Mouse (Mus musculus): ENCODE measurements around the gene Plcg2.

Plcg2 gene

GRCm38 (mm10) chr8:117488246-117489005 lies 9.7 kb upstream of the Plcg2 start:
- no peak for DNase-seq

DNA sequence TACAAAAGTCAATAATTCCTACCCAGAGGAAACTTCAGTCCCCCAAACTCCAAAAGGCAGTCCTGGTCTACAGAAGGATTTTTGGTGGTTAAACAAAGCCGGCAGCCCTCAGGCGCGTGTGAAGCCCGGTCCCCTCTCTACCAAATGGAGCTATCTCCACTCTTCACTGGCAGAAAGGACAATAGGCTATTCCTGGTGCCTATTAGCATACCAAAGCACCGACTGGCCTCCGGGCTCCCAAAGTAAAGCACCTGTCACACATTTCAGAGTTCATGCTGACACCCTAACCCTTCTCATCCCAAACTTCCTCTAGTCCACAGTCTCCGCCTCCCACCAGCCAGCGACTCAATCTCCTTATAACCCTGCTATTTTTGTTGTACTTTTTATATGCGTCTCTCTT lies 4.5 kb upstream of the Plcg2 start:
- no peak for DNase-seq

GRCm38 (mm10) chr8:117494874-117495273 lies 3.2 kb upstream of the Plcg2 start:
- no peak for DNase-seq

DNA sequence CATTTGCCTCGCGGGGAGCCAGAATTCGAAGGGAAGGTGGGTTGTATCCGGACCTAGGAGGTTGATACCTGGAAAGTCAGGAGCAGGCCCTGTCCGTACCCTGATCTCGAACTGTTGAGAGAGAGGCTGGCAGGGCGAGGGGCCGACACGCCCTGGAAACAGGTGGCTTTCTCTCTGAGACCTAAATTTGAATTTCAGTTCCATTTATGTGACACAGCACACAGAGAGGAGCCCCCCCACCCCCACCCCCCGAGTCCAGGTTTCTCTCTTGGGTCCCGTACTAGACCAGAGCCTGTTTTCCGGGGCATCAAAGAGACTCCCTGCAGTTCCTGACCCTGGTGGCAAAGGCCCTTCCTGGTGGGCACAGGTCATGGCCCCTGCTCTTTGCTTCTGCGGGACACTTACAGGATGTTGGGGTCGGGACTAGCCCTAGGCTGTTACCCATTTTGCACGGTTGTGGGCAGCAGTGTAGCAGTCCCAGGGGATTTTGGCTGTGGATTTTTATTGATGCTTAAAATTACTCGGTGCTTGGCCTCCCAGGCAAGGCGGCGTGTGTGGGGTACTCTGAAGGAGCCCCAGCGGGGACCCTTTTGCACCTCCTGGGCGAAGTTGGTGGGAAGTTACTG lies 937 bp downstream of the Plcg2 start:
- no peak for DNase-seq

DNA sequence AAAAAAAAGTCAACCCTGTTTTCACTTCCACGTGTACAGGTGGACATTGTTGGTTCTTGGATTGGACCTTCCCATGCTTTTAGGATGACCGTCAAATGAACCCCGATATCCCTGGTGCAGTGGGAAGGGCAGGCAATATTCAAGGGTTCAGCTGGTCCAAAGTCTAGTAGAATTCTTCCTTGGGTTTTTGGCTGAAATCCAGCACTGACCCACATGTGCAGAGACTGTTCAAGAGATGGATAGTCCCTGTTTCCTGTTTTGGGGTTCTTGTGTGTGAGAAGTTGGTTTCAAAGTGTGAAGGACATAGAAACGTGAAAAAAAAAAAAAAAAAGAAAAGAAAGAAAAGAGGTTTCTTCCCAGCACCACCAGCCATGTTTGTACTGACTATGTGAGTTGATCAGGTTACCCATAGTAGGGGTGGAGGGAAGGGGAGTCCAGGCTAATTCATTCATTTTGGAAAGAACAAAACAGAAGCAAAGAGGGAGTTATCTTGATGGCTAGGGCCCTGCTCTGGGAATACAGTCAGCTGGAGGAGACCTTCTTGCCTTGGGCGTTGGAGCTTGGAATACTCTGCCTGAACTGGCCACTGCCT lies 2.2 kb downstream of the Plcg2 start:
- no peak for DNase-seq

- no peak for DNase-seq
Measured at GRCm38 (mm10) chr8:117501323-117501722, 3.2 kb downstream of the Plcg2 start.

- DNase-seq = no peak
Measured at GRCm38 (mm10) chr8:117503405-117504069, 5.4 kb downstream of the Plcg2 start.

DNA sequence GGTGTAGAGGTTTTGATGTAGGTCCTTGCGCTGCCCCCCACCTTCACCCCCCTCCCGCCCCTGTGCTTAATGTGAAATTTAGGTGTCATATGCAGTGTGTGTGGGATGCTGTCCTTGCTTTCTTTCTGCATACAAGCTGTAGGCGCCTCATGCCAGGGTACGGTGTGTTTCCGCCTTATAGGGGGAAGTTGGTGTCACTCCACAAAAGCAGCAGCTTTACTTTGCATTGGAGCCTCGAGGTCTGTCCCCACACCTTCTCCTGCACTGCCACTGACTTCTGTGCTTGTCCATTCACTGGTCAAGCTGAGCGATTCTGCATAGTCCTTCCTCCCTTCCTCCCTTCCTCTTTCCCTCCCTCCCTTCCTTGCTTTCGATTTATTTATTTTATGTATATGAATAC lies 9.6 kb downstream of the Plcg2 start:
- no peak for DNase-seq

DNA sequence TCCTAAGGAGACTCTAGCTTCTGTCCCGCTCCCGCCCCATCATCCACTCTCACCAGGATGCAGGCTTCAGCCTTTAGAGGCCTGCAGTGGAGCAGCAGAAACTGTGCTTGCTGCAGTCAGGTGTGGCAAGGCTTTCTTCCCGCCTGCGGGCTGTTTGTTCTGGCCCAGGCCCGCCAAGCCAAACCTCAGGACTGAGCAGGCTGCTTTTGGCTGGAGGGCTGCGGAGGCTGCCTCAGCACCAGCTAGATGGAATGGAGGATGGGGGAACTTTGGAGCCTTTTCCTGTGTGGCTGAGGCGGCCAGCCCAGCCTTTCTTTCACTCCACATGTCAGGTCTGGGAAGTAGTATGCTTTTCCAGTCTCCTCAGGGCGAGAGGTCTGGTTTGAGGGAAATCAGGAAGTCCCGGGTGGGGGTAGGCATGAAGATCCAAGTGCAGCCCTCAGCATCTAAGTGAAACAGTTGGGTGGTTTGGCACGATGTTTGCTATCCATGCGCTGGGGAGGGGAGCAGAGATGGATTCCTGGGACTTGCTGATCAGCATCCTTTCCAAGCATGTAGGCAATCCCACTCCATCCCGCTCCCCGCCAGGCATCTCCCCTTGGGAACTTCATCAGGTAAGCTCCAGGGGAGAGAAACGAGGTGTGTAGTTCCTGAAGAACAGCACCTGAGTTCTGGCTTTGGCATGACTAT lies 18.9 kb downstream of the Plcg2 start:
- DNase-seq = no peak

DNA sequence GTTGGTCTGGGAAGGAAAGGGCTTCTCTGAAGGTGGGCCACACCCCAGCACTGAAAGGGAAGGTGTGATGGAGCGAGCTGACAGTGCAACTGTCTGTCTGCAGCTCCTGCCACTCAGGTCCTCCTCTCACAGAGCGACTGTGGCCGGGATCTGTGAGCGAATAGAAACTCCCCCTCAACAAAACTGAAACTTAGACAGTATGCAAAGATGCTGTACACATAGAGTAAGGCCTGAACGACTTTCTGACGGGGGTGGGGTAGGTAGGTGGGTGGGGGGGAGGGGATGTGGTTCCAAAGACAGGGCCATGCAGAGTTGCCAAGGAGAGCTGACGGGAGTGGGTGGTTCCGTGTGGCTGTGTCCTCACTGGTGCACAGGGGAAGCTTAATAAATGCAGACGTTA lies 19.8 kb downstream of the Plcg2 start:
- no peak for DNase-seq

GRCm38 (mm10) chr8:117518873-117519272 lies 20.8 kb downstream of the Plcg2 start:
- no peak for DNase-seq

DNA sequence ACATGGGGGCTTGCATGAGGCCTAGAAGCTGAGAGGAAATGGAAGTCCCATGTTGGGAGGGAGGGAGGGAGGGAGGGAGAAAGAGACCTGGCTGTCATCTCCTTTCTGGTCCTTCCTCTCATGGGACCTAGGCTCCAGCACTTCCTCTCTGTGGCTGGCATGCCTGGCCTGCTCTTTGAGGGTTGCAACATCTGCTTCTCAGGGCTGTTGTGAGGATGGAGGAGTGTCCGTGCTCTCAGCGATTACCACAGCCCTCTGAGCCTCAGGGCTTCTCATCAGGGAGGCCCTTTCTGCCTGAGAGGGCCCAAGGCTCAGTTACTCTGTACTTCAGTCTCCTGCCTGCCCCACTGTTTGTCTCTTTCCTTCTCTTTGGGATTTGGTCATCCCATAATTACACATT lies 28.1 kb downstream of the Plcg2 start:
- peak; percentile 31 for DNase-seq

DNA sequence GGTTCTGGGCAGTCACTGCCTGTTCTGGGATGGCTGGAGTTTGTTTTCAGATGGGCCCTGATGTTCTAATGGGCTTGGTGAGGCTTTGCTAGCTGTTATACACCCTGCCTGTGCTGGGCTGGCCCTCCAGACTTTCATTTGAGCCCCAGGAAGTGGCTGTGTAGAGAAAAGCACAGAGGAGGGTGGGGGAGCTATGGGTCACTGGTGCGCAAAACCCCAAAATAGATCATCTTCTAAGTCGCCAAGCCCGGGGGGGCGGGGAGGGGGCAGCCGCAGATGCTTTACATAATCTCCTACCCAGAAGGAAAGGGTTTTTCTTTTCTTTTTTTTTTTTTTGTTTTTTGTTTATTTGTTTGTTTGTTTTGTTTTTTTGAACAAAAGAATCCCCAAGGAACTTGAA lies 29.9 kb downstream of the Plcg2 start:
- no peak for DNase-seq

DNA sequence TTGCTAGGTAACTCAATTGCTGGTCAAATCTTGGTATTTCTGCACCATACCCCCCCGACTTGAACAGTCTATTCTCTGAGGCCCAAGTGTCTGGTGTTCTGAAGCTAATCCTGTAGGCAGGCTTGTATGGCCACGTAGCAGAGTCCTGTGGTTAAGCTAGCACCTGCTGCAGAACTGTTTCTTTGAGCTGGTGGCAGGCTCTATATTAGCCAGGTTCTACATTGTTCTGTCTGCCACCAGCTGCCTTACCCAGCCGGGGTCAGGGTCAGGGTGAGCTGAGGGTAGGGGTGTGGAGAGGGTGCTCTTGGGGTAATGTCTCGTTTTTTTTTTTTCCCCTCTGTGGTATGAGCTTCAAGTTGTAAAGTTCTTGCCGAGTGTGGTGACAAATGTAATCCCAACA lies 31.1 kb downstream of the Plcg2 start:
- no peak for DNase-seq

DNA sequence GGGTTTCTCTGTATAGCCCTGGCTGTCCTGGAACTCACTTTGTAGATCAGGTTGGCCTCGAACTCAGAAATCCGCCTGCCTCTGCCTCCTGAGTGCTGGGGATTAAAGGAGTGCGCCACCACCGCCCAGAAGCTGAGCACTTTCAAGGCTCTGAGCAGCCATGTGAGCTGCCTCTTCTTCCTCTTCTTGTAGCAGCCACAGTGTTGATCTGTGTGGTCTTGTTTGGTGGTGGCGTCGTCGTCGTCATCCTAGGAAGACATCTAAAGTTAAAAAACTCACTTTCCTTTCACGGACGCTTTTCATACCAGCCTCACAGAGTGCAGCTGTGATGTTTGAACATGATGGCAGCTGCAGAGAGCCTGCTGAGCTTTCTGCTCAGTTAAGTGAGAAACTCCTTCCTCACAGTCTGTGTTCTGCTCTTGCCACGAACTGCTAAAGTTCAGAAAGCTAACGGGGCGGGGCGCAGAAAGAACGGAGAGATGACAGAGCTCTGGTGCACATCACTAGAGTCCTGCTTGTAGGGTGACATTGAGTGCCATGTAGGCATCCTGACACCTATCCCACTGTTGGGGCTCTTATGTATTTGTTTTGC lies 34.4 kb downstream of the Plcg2 start:
- no peak for DNase-seq

DNA sequence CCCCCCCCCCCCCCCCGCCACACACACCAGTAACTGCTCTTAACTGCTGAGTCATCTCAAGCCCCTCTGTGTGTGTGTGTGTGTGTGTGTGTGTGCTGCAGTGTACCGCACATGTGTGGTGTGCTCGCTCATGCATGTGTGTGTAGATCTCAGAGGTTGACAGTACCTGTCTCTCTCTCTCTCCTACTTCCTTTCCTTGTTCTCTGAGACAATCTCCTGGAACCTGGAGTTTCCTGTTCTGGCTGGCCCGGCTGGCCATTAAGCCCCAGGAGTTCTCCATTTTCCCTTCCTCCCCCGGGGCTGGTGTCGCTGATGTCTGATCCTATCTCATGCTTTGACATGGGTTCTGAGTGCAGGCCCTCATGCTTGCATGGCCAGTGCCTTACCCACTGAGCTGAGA lies 38.8 kb downstream of the Plcg2 start:
- peak; percentile 14 for DNase-seq

DNA sequence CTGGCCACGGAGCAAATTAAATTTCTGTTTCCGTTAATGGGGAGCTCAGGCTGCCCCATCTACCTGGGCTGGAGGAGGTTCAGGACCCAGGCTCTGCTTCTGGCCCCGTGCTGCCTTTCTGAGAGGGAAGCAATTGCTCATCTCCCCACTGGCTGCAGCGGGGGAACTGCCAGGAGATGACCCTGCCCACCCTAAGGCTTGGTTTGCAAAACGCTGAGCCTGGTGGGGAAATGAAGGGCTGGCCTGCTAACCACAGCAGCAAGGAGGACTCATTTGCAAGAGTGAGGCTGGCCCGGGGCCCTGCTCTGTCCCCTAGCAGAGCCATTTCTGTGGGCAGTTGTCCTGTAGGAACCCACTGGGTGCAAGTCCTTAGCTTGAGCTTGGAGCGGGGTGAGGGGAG lies 39.7 kb downstream of the Plcg2 start:
- DNase-seq = peak; percentile 26

DNA sequence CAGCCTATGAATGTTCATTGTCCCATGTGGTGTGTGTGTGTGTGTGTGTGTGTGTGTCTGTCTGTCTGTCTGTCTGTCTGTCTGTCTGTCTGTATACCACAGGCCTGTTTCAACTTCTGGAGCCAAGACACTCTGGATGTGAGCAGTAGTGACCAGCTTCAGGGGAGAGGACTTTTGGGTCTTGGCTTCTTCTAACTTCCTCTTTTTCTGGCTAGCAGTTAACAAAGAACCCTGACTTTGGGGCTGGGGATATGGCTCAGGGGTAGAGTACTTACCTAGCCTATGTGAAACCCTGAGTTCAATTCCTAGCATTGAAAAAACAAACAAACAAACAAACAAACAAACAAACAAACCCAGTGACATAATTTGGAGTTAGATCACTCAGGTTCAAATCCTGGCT lies 44.9 kb downstream of the Plcg2 start:
- no peak for DNase-seq

DNA sequence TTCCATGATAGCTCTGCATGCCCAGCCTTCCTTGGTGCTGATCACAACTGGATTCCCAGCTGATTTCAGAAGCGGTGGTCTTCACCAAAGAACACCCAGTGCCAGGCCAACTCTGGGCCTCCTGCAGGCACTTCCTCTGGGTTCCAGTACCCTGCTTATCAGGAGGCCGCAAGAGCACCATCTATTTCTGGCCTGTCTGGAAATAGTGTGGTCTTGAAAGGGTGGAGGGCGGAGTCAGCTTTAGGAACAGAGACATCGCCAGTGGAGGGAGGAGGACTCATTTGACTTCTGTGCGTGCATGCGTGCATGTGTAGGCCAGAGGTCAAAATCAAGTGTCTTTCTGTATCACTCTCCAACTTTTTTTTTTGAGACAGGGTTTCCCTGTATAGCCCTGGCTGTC lies 45.7 kb downstream of the Plcg2 start:
- DNase-seq = peak; percentile 57

DNA sequence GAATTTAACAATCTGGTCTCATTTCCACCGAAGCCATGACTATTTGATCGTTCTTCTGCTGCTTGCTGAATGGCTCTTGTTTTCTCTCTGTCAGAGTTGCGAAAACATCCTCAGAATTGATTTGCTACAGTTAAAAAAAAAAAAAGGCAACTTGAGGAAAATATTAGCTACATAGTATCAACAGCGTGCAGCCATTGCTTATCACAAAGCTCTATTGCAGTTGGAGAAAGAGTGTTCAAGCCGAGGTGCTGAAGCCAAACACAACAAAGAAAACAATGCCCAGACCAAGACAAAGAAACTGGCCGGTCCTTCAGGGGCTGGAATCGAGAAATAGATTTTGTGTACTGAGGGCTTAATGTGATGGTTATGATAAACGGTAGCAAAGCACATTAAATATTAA lies 47.0 kb downstream of the Plcg2 start:
- DNase-seq = no peak

GRCm38 (mm10) chr8:117546386-117546785 lies 48.3 kb downstream of the Plcg2 start:
- no peak for DNase-seq

GRCm38 (mm10) chr8:117547945-117548344 lies 49.9 kb downstream of the Plcg2 start:
- no peak for DNase-seq

DNA sequence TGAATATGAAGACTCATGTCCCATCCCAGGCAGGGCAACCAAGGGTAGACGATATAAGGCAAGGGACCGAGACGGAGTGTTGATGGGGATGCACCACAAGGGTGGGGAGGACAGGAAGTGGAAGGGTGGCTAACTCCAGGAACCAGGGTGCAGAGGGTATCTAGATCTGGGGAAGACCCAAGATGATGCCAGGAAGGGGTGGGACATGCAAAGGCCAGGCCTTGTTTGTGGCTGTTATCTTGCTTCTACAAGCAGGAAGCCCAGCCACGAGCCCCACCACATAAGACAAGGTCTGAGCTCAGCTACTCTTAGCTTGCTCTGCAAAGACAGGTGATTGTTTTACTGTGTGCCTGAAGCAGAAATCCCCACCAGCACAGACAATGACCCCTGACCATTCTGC lies 50.4 kb downstream of the Plcg2 start:
- DNase-seq = peak; percentile 63

Data from liver (tissue).